Mouse (Mus musculus): Measurements from ENCODE around the gene 4833439L19Rik.

The 4833439L19Rik gene

DNA sequence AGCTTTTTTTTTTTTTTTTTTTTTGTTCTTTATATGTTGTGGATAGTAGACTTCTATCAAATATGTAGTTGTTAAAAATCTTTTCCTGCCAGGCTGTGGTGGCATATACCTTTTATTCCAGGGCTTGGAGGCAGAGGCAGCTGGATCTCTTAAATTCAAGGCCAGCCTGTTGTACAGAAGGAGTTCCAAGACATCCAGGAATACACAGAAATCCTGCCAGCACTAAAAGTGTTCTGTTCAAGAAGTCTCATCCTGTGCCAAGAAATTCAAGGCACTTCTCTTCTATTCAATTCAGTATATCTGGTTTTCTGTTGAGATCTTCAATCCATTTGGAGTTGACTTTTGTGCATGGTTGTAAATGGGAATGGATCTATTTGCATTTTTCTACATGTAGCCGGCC is 59.3 kb downstream of the 4833439L19Rik start:
- no peak for DNase-seq

DNA sequence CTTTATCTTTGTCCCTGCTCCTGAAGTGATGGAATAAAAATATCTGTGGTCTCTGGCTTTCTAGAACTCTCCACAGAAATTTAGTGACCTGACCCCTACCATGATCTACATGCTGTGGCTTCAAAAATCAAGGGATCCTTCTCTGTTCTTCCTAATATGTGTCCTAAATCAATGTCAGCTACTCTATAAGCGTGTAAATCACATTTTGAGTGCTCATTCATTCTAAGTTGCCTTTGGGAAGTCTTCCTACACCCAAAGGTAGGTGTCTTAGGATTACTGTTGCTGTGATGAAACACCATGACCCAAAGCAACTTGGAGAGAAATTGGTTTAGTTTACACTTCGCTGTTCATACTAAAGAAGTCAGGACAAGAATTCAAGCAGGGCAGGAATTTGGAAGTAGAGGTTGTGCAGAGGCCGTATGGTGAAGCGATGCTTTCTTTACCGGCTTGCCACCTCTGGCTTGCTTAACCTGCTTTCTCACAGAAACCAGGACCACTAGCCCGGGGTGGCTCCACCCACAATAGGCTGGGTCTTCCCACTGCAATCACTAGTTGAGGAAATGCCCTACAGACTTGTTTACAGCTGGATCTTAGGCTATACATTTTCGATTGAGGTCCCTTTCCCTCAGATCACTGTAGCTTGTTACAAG is 60.5 kb downstream of the 4833439L19Rik start:
- no peak for DNase-seq

DNA sequence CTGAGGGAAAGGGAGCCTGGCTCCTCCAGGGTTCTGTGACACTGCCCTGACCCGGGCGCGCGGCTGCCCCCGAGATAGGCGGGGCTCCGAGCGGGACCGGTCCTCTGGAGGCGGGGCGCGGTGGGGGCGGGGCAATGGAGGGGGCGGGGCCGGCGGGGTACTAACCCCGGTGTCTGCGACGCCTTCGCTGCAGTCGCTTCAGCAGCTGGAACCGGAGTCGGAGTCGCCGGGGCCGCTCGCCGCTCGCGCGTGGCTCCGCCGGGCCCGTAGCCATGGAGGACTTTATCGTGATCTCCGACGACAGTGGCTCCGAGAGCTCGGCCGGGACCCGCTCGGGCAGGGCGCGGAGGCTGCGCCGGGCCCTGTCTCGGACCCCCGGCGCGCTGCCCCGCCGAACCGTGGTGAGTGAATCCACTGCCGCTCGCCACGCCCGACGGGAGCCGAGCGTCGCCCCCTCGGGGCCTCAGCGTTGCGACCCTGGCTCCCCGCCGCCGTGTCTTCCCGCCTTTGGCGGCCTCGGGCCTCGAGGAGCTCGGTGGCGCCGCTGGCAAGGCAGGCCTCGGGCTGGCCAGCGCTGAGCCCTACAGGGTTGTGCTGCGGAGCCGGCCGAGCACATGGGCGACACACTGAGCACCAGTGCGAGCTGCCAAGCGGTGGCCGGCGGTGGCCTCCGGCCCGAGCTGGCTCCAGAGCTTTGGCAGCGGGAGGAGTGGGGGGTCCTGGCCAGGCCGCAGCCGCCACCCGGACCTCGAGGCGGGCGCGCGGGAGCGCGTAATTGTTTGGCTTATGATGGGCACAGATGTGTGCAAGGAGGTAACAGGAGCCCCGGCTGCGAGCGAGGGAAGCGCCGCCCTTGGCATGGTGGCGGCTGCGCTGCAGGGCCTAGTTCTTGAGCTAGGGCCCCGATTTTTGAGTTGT is 61.4 kb downstream of the 4833439L19Rik start, which contains the start of gene Simc1:
Simc1 (plus strand) TSS at position 176 of the 918 bp plus-strand sequence.
- peak; percentile 75 for DNase-seq

DNA sequence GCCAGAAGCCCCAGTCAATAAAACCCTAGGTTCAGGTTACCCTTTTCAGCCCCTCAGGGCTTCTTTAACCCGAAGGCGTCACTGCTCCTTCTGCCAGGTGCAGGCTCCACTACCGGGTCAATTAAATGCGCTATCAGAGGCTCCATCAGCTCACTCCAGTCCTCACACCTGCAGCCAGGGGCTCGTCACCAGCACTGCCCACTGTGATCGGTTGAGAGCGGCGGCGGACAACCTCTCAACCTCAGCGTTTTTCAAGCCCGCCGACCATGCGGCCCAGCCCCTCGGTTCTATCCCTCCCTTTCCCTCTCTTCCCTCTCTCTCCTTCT is 62.0 kb downstream of the 4833439L19Rik start:
- DNase-seq, result no peak

DNA sequence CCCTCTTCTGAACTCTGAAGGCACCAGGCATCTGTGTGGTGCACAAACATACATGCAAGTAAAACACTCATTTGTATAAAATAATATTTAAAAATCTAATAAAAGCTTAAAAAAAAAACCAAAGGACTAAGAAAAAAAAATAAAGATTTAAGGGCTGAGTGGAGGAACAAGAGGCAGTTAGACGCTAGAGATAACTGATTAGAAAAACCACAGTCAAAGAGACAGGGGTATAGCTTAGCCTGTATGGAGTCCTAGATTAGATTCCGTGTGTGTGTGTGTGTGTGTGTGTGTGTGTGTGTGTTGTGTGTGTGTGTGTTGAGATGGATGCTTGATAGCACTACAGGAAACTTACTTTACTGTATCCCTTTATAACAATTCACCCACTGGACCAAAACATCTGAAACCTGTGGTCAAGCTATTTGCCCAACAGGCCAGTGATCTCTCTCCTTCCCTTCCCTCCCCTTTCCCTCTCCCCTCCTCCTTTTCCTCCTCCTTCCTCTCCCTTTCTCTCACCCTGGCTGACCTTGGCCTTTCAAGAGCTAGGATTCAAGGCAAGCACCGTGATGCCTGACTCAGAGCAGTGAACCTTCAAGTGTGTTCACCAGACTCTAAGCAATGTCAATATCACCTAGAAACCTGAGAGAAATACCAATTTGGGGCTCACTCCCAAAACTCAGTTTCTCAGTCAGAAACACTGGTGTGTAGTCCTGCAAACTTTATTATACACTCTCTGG is 63.1 kb downstream of the 4833439L19Rik start:
- no peak for DNase-seq

DNA sequence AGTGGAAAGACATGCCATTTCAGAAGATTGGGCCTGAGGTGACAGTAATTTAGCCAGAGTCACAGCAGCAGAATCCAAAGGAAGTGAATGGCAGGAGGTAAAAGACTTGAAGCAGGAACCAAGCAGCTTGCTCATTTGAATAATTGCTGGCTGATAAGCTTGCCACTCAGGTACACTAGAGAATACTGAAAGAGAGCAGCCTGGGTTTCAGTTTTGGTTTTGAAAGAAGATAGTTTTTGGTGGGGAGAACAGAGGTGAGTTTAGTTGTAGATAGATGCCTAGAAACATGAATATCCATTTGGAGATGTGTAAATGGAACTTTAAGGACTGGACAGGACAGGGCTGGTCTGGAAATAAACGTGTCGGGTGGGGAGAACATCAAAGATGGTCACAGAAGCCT is 63.9 kb downstream of the 4833439L19Rik start:
- DNase-seq, result no peak
